Mouse (Mus musculus): ENCODE measurements at regions not wholly inside any gene's neighbourhood (a gene's known extent, or its start where the extent isn't known, plus 50 kb on each side); places are given as distances from the start of the nearest gene placed in this dataset.

DNA sequence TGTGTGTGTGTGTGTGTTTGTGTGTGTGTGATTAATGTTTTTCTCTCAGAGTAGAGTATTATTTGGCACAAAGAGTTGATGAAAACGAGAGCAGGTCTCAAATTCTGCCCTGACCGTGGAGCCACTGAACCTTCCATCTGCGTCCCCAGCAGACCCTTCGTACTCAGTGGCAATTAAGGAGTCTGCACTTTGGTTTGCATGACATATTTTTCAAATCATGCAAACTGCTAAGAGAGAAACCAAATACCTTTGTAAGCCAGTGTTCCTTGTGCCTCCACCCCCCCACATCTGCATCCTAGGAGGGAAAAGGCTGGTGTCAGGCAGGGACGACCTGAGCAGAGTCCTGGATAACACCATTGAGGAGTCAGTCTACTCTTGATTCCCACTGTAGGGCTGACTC, 346.5 kb upstream of the Mki67 start:
- no peaks in the 10 kb centered on the region for H3K4me1 ChIP-seq
- no peak overlapping the region for H3K4me3 ChIP-seq
- no peak overlapping the region for H3K9ac ChIP-seq
- no peaks in the 10 kb centered on the region for H3K36me3 ChIP-seq
- ATAC-seq, result no peak
- H3K4me2 ChIP-seq, result no peak overlapping the region
- no peak overlapping the region for H3K27ac ChIP-seq
- H3K27me3 ChIP-seq (replicated peaks), result no peaks in the 10 kb centered on the region; the same call in 1 of the 2 replicates
- no peaks in the 10 kb centered on the region for H3K9me3 ChIP-seq (replicated peaks)
- WGBS (ENCODE audit: insufficient replicate concordance), result 60% methylated on average over 5 of the region's 5 CpGs

- Histone ChIP-seq H3K4me1 (no peaks in the 10 kb centered on the region), H3K9ac (no peak overlapping the region), H3K4me2 (no peak overlapping the region), H3K36me3 (no peaks in the 10 kb centered on the region), H3K27me3 (replicated peaks) (no peaks in the 10 kb centered on the region; the same call in 1 of the 2 replicates), H3K27ac (no peak overlapping the region), H3K4me3 (no peak overlapping the region), H3K9me3 (replicated peaks) (no peaks in the 10 kb centered on the region)
- no peak for ATAC-seq
- 57% methylated on average over 12 of the region's 12 CpGs for WGBS (ENCODE audit: insufficient replicate concordance)
Observed at GRCm38 (mm10) chr7:136065038-136065678, 349.0 kb upstream of the Mki67 start.

DNA sequence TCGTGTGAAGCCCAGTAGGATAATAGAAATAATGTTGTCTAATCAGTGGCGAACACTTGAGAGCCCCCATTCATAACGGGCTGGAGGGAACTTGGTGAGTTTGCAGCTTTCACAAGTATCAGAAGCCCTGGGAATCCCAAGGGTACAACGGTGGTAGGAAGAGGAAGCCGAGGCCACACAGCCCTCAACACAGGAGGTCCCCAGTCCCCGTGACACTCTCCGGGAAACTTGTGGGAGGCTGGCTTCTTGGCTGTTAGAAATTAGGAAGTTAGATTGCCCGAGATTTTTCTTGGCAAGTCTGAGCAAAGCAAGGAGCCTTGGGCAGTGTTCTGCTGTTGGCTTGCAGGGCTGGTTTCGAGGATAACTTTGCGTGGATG, 349.5 kb upstream of the Mki67 start:
- H3K9ac ChIP-seq, result no peak overlapping the region
- H3K4me1 ChIP-seq, result no peaks in the 10 kb centered on the region
- no peaks in the 10 kb centered on the region for H3K36me3 ChIP-seq
- H3K4me2 ChIP-seq, result no peak overlapping the region
- H3K9me3 ChIP-seq (replicated peaks), result no peaks in the 10 kb centered on the region
- ATAC-seq, result no peak
- H3K27ac ChIP-seq, result no peak overlapping the region
- 27% methylated on average over 10 of the region's 10 CpGs for WGBS (ENCODE audit: insufficient replicate concordance)
- no peak overlapping the region for H3K4me3 ChIP-seq
- no peaks in the 10 kb centered on the region; the same call in 1 of the 2 replicates for H3K27me3 ChIP-seq (replicated peaks)

DNA sequence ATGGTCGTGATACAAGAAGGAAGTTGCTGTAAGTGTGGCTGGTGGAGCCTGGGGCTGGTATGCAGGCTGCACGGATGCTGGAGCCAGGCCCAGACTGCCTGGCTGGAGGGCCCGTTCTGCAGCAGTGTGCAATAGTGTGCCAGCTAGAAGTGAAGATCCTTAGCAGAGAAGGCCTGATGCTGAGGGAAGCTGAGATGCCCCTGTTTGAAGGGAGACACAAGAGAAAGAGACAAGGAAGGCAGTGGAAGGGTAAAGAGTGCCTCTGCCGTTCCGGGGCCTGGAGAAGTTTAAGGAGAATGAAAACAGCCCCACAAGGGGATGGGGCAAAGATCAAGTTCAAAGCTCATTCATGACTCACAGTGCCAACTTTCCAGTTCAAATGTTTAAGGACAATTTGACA, 354.7 kb upstream of the Mki67 start:
- Histone ChIP-seq H3K9ac (no peak overlapping the region), H3K27me3 (replicated peaks) (no peaks in the 10 kb centered on the region), H3K4me3 (no peak overlapping the region), H3K27ac (no peak overlapping the region), H3K4me1 (no peaks in the 10 kb centered on the region), H3K4me2 (no peak overlapping the region), H3K9me3 (replicated peaks) (no peaks in the 10 kb centered on the region), H3K36me3 (no peaks in the 10 kb centered on the region)
- ATAC-seq, result no peak
- WGBS (ENCODE audit: insufficient replicate concordance), result 65% methylated on average over 5 of the region's 5 CpGs

DNA sequence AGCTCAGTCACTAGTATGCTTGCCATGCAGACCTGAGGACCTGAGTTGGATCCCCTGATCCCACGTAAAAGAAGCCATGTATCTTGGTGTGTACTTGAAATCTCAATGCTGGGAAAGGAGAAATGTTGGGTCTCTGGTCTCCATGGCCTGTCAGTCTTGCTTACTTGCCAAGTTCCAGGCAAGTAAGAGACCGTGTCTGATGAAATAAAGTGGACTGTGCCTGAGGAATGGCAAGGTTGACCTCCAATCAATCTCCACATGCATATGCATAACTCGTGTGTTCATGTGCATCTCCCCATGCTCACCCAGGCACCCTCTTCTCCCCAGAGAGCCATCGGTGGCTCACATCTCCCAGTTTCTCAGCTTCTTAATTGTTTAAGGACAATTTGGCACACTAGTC, 355.2 kb upstream of the Mki67 start:
- H3K9ac ChIP-seq, result no peak overlapping the region
- no peaks in the 10 kb centered on the region for H3K36me3 ChIP-seq
- no peak overlapping the region for H3K4me2 ChIP-seq
- H3K27ac ChIP-seq, result no peak overlapping the region
- H3K9me3 ChIP-seq (replicated peaks), result no peaks in the 10 kb centered on the region
- WGBS (ENCODE audit: insufficient replicate concordance), result 67% methylated on average over 4 of the region's 4 CpGs
- no peaks in the 10 kb centered on the region for H3K27me3 ChIP-seq (replicated peaks)
- no peaks in the 10 kb centered on the region for H3K4me1 ChIP-seq
- ATAC-seq, result no peak
- H3K4me3 ChIP-seq, result no peak overlapping the region

GRCm38 (mm10) chr7:136073265-136073799, 357.2 kb upstream of the Mki67 start:
- WGBS (ENCODE audit: insufficient replicate concordance), result 66% methylated on average over 6 of the region's 6 CpGs
- no peak for ATAC-seq
- H3K27me3 ChIP-seq (replicated peaks), result no peaks in the 10 kb centered on the region
- H3K9me3 ChIP-seq (replicated peaks), result no peaks in the 10 kb centered on the region
- H3K27ac ChIP-seq, result no peak overlapping the region
- H3K4me2 ChIP-seq, result no peak overlapping the region
- no peaks in the 10 kb centered on the region for H3K4me1 ChIP-seq
- no peaks in the 10 kb centered on the region for H3K36me3 ChIP-seq
- no peak overlapping the region for H3K9ac ChIP-seq
- no peak overlapping the region for H3K4me3 ChIP-seq

GRCm38 (mm10) chr7:136074043-136074442, 357.9 kb upstream of the Mki67 start:
- no peak overlapping the region for H3K27ac ChIP-seq
- ATAC-seq, result no peak
- 49% methylated on average over 2 of the region's 2 CpGs for WGBS (ENCODE audit: insufficient replicate concordance)

GRCm38 (mm10) chr7:136081534-136082252, 365.5 kb upstream of the Mki67 start:
- no peaks in the 10 kb centered on the region for H3K36me3 ChIP-seq
- H3K4me2 ChIP-seq, result no peak overlapping the region
- H3K27ac ChIP-seq, result no peak overlapping the region
- WGBS (ENCODE audit: insufficient replicate concordance), result 38% methylated on average over 7 of the region's 7 CpGs
- no peaks in the 10 kb centered on the region for H3K4me1 ChIP-seq
- H3K27me3 ChIP-seq (replicated peaks), result no peaks in the 10 kb centered on the region; the same call in 1 of the 2 replicates
- H3K9me3 ChIP-seq (replicated peaks), result no peaks in the 10 kb centered on the region
- ATAC-seq, result no peak
- H3K9ac ChIP-seq, result no peak overlapping the region
- no peak overlapping the region for H3K4me3 ChIP-seq

More at GRCm38 (mm10) chr7:136074043-136074442, 357.9 kb upstream of the Mki67 start:
- H3K9me3 ChIP-seq (replicated peaks), result no peaks in the 10 kb centered on the region
- H3K4me1 ChIP-seq, result no peaks in the 10 kb centered on the region
- no peaks in the 10 kb centered on the region for H3K36me3 ChIP-seq
- H3K9ac ChIP-seq, result no peak overlapping the region
- no peak overlapping the region for H3K4me3 ChIP-seq
- H3K4me2 ChIP-seq, result no peak overlapping the region
- H3K27me3 ChIP-seq (replicated peaks), result no peaks in the 10 kb centered on the region

DNA sequence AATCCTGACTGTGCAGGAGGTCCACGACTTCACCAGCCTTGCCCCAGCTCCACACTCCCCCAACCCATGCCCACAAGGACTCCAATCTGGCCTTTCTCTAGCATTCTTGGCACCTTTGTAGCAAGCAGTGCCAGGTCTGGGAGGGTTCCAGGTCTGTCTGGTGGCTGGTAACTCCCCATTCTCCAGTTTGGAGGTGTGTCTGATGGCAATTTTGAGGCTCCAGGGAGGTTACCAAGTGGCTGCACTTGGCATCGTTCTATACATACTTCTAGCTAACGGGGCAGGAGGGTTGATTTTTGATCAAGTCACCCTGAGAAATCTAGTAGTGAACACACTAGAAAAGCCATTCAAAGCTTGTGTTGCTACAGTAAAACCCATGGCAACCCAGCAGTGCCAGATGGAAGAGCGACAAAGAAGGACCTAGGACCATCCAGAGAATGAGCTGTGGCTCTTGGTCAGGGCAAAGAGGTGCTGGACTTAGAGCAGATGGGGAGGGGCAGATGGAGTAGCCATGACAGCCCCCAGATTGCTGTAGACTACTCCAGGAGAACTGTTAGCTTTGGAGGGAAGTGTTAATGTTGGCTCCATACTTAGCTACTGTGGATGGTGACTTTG, 366.2 kb upstream of the Mki67 start:
- Histone ChIP-seq H3K4me2 (no peak overlapping the region), H3K9me3 (replicated peaks) (no peaks in the 10 kb centered on the region), H3K36me3 (no peaks in the 10 kb centered on the region), H3K9ac (no peak overlapping the region), H3K27me3 (replicated peaks) (no peaks in the 10 kb centered on the region; the same call in 1 of the 2 replicates), H3K4me1 (no peaks in the 10 kb centered on the region), H3K4me3 (no peak overlapping the region), H3K27ac (no peak overlapping the region)
- ATAC-seq, result no peak
- WGBS (ENCODE audit: insufficient replicate concordance), result 59% methylated on average over 4 of the region's 4 CpGs

DNA sequence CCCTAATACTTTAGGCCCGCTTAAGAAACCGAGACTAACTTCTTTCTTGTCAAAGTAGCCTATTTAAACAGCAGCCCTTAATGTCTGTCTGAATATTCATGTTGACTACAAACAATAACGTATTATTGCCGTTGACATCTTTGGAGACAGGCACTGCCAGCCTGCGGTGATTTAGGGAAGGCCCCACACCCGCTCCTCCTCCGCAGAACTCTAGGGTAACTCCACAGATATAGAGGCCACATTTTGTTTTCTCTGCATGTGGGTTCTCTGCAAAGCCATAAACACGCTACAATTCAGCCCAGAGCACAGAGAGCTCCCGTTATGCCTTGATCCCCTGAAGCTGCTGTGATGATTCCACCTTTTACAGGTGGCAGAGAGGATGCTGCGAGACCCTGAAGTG, 366.8 kb upstream of the Mki67 start:
- Histone ChIP-seq H3K9ac (no peak overlapping the region), H3K4me3 (no peak overlapping the region), H3K27ac (no peak overlapping the region), H3K9me3 (replicated peaks) (no peaks in the 10 kb centered on the region), H3K4me2 (no peak overlapping the region), H3K36me3 (no peaks in the 10 kb centered on the region), H3K27me3 (replicated peaks) (no peaks in the 10 kb centered on the region; the same call in 1 of the 2 replicates), H3K4me1 (no peaks in the 10 kb centered on the region)
- no peak for ATAC-seq
- WGBS (ENCODE audit: insufficient replicate concordance), result 72% methylated on average over 10 of the region's 10 CpGs

- 40% methylated on average over 14 of the region's 14 CpGs for WGBS (ENCODE audit: insufficient replicate concordance)
- no peak overlapping the region for H3K4me2 ChIP-seq
- ATAC-seq, result no peak
Observed at GRCm38 (mm10) chr7:136083571-136084342, 367.6 kb upstream of the Mki67 start.

More at GRCm38 (mm10) chr7:136083571-136084342, 367.6 kb upstream of the Mki67 start:
- no peak overlapping the region for H3K4me3 ChIP-seq
- H3K27me3 ChIP-seq (replicated peaks), result no peaks in the 10 kb centered on the region; the same call in 1 of the 2 replicates
- H3K36me3 ChIP-seq, result no peaks in the 10 kb centered on the region
- H3K9ac ChIP-seq, result no peak overlapping the region
- no peaks in the 10 kb centered on the region for H3K4me1 ChIP-seq
- no peaks in the 10 kb centered on the region for H3K9me3 ChIP-seq (replicated peaks)
- H3K27ac ChIP-seq, result no peak overlapping the region

Data from liver, embryonic 12.5 days (tissue).